Mouse (Mus musculus) kidney, adult 2 months (tissue): Measurements from ENCODE around the gene Bcdin3d.

Source experiments
- CTCF ChIP-seq: fragments of 200-500 bp; conservative IDR thresholded peaks from 2 replicates; pipeline ENCODE4 v1.5.1; 2011; ENCODE audit warnings: low read depth, mild to moderate bottlenecking, control low read depth, low read length, moderate library complexity, mixed read lengths; ENCODE audit not compliant: insufficient read depth, insufficient read length
- POLR2A ChIP-seq: fragments of 200-500 bp; IDR thresholded peaks from one replicate; pipeline ENCODE4 v1.6.1; 2011; ENCODE audit warnings: low read depth, low read length, control low read depth

DNA sequence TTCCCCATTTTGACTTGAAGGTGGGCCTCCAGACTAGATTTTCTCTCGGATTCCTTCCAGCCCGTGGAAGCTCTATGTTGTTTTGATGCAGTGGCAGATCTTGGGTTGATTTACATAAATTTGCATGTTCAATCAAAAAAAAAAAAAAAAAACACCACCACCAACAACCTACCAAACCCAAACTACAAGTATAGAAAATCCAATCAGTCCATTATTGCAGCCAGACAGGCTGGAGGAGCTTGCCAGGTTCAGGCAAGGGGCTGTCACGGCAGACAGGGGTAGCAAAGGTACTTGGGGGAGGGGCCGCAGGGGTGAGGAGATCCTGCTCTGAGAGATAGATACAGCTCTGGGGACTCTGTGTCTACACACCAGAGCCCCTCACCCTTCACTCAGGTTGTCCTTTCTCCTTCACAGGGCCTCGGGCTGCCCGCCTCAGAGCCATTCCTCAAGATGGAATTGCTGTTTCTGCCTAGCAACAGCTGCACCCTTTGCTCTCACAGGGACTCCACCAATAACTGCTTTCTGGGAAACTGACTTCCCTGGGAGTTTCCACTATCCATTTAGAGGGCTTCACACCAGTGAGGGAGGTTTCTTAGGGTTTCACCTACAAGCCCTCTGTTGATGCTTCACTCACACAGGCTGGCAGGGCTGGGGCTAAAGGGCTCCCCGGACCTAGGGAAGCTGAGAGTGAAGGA is 19.8 kb downstream of the Bcdin3d start:
- TF ChIP-seq POLR2A (no peak), CTCF (no peak)
